10 mouse cellular contexts compared by ENCODE assay signal in genomic region chr2:161107236-161107635, GRCm38 (mm10). TPM values are rescaled to one million over a fixed set of nuclear protein-coding genes. Genes with fewer than 3 reads are reported as not detected.
A peak's percentile ranks its signal among the peaks of the same experiment; 100 is the strongest.
DNase-seq lines count a peak whose midpoint lies in the region; ATAC-seq and TF ChIP-seq lines count a peak whose summit lies in the region.
"Had no signal": no experiment of that assay in that cellular context is flagged by ENCODE, and none has a peak within 500 bp of the region (broad histone marks: within the 10 kb centered on the region; RNA-seq: fewer than 3 reads in every experiment).

No protein-coding gene starts in this region.

- no peak for DNase-seq in heart, adult 2 months
- DNase-seq in liver, embryonic 14.5 days (ENCODE audit: low read depth in 3 of 3, low spot score in 3 of 3): no peak
- DNase-seq in urinary bladder, postnatal 10 days (ENCODE audit: low spot score): no peak
- DNase-seq in left cerebral cortex, postnatal 14 days (ENCODE audit: low spot score in 2 of 2): no peak
- DNase-seq: kidney, postnatal 25 days; retina, postnatal 1 day had no signal

- peaks cover 22% of the 10 kb centered on the region for H3K4me1 ChIP-seq in heart, embryonic 12.5 days (replicated peaks)
- peaks cover 4% of the 10 kb centered on the region for H3K4me1 ChIP-seq in heart, adult 2 months (ENCODE audit: control insufficient read depth, insufficient read depth, low read length)
- H3K4me1 ChIP-seq in E14TG2a.4 (replicated peaks; ENCODE audit: low read depth, low read length): peaks cover 48% of the 10 kb centered on the region
- peaks cover 49% of the 10 kb centered on the region for H3K4me1 ChIP-seq in forebrain, embryonic 13.5 days
- H3K4me1 ChIP-seq in liver, embryonic 14.5 days (replicated peaks; ENCODE audit: control insufficient read depth in 2 of 2, insufficient read depth in 2 of 2, low read length in 1 of 2): peaks cover 0 to 10% of the 10 kb centered on the region in 2 experiments; a peak in 3 of 4 replicates

- H3K36me3 ChIP-seq in heart, embryonic 12.5 days: no peaks in the 10 kb centered on the region
- peaks cover 2% of the 10 kb centered on the region; the same call in 1 of the 2 replicates for H3K36me3 ChIP-seq in heart, adult 2 months (ENCODE audit: control insufficient read depth, insufficient read depth, low read length)
- no peaks in the 10 kb centered on the region for H3K36me3 ChIP-seq in E14TG2a.4 (ENCODE audit: insufficient read depth, low read length)
- no peaks in the 10 kb centered on the region for H3K36me3 ChIP-seq in forebrain, embryonic 13.5 days (ENCODE audit: poor library complexity, severe bottlenecking)
- H3K36me3 ChIP-seq in liver, embryonic 14.5 days (replicated peaks; ENCODE audit: control insufficient read depth, insufficient read depth, low read depth): no peaks in the 10 kb centered on the region

- WGBS in heart, embryonic 12.5 days: 89% methylated on average over 2 of the region's 2 CpGs
- WGBS in heart, adult 2 months: 89% methylated on average over 2 of the region's 2 CpGs
- WGBS in forebrain, embryonic 13.5 days: 78% methylated on average over 2 of the region's 2 CpGs
- WGBS in liver, embryonic 14.5 days (ENCODE audit: insufficient replicate concordance): 82% methylated on average over 2 of the region's 2 CpGs

- H3K4me3 ChIP-seq in heart, embryonic 12.5 days: peak overlapping the region; percentile 96; the same call in 1 of the 2 replicates
- no peak overlapping the region for H3K4me3 ChIP-seq in heart, adult 2 months
- H3K4me3 ChIP-seq in E14TG2a.4 (replicated peaks; ENCODE audit: low read length): peak overlapping the region; percentile 93
- peak overlapping the region; percentile 72 for H3K4me3 ChIP-seq in forebrain, embryonic 13.5 days
- no peak overlapping the region; a peak in 1 of 4 replicates for H3K4me3 ChIP-seq in liver, embryonic 14.5 days (ENCODE audit: insufficient read depth in 1 of 2, low read depth in 2 of 2, low read length in 2 of 2)

- TF ChIP-seq EP300 in heart, adult 2 months (IDR thresholded peaks at IDR 0.05; ENCODE audit: insufficient read depth, low read depth, low read length): no peak
- TF ChIP-seq EP300 in liver, embryonic 14.5 days (IDR thresholded peaks at IDR 0.05; ENCODE audit: low read depth): no peak

- peaks cover 6% of the 10 kb centered on the region for H3K79me2 ChIP-seq in heart, adult 2 months (replicated peaks; ENCODE audit: control insufficient read depth, insufficient read depth, low read length)

- no peak for TF ChIP-seq CTCF in heart, adult 2 months (IDR thresholded peaks at IDR 0.05)
- TF ChIP-seq CTCF in E14TG2a.4 (conservative IDR thresholded peaks at IDR 0.05; ENCODE audit: low read length): no peak
- no peak for TF ChIP-seq CTCF in liver, embryonic 14.5 days (IDR thresholded peaks at IDR 0.05; ENCODE audit: low read depth)

- H3K9me3 ChIP-seq in heart, embryonic 12.5 days (replicated peaks): no peaks in the 10 kb centered on the region
- H3K9me3 ChIP-seq in E14TG2a.4 (ENCODE audit: low read length): no peaks in the 10 kb centered on the region
- H3K9me3 ChIP-seq in forebrain, embryonic 13.5 days (replicated peaks): no peaks in the 10 kb centered on the region
- H3K9me3 ChIP-seq in liver, embryonic 14.5 days (ENCODE audit: control insufficient read depth, low read length): no peaks in the 10 kb centered on the region

- H3K9ac ChIP-seq in heart, embryonic 12.5 days: no peak overlapping the region
- no peak overlapping the region for H3K9ac ChIP-seq in heart, adult 2 months (ENCODE audit: low read depth, low read length)
- H3K9ac ChIP-seq in forebrain, embryonic 13.5 days: 0 out of 2 replicates have a peak overlapping the region, but pooled peaks have one; percentile 86
- H3K9ac ChIP-seq in liver, embryonic 14.5 days (replicated peaks): no peak overlapping the region

- no peaks in the 10 kb centered on the region for H3K27me3 ChIP-seq in heart, embryonic 12.5 days (replicated peaks)
- H3K27me3 ChIP-seq in heart, adult 2 months (ENCODE audit: control insufficient read depth, insufficient read depth, low read length): no peaks in the 10 kb centered on the region
- no peaks in the 10 kb centered on the region for H3K27me3 ChIP-seq in E14TG2a.4 (ENCODE audit: insufficient read depth, low read length)
- no peaks in the 10 kb centered on the region for H3K27me3 ChIP-seq in forebrain, embryonic 13.5 days
- H3K27me3 ChIP-seq in liver, embryonic 14.5 days (ENCODE audit: control insufficient read depth, insufficient read depth, low read length): no peaks in the 10 kb centered on the region

- intact Hi-C loops in heart, adult 2 months (cut with DNase I): no loop called here
- intact Hi-C loops in left cerebral cortex, postnatal 14 days (cut with DNase I): loop anchor here (5.0 kb wide), 2 partner anchors 60 to 70 kb away; no protein-coding TSS in a partner anchor

- H3K27ac ChIP-seq in heart, embryonic 12.5 days (ENCODE audit: poor library complexity, severe bottlenecking): no peak overlapping the region
- no peak overlapping the region for H3K27ac ChIP-seq in heart, adult 2 months
- no peak overlapping the region for H3K27ac ChIP-seq in forebrain, embryonic 13.5 days
- no peak overlapping the region for H3K27ac ChIP-seq in liver, embryonic 14.5 days

- TF ChIP-seq POLR2A in heart, adult 2 months (IDR thresholded peaks at IDR 0.05; ENCODE audit: insufficient read depth, low read depth, low read length): no peak

- H3K4me2 ChIP-seq in heart, embryonic 12.5 days: peak overlapping the region; percentile 77
- H3K4me2 ChIP-seq in forebrain, embryonic 13.5 days: peak overlapping the region; percentile 73
- H3K4me2 ChIP-seq in liver, embryonic 14.5 days (ENCODE audit: low read depth): peak overlapping the region; percentile 78

- no peak for ATAC-seq in heart, embryonic 12.5 days (ENCODE audit: insufficient number of reproducible peaks, low FRiP score)
- ATAC-seq in forebrain, embryonic 13.5 days: no peak
- no peak for ATAC-seq in liver, embryonic 14.5 days (ENCODE audit: insufficient read depth)
- ATAC-seq in megakaryocyte progenitor cell, adult 5-6 weeks (replicated peaks; ENCODE audit: poor library complexity): no peak

RNA-seq across cellular contexts. Expression of gene Chd6, which starts 1.6 kb away (rescaled TPM):
- polyA plus RNA-seq in heart, embryonic 12.5 days (2016; fragmentation: Nextera tagmentation; extraction: Ambion mirVana): 17.7 and 23.3 TPM in 2 replicates
- 10 to 100 TPM; 42.9 to 66.8 TPM for total RNA-seq in heart, adult 2 months (2021)
- 12.2 and 22.1 TPM in 2 replicates for polyA plus RNA-seq in heart, adult 2 months (2012; rRNA removed)
- 40.4 and 44.4 TPM in 2 replicates for polyA plus RNA-seq in forebrain, embryonic 13.5 days (2015; fragmentation: Nextera tagmentation; extraction: Ambion mirVana)
- polyA plus RNA-seq in liver, embryonic 14.5 days (2012; rRNA removed): 3.0 and 3.6 TPM in 2 replicates
- polyA plus RNA-seq in liver, embryonic 14.5 days (2014; fragmentation: Nextera tagmentation; extraction: Ambion mirVana): 3.0 and 3.1 TPM in 2 replicates
- total RNA-seq in megakaryocyte progenitor cell, adult 5-6 weeks (2015): 27.3 and 38.9 TPM in 2 replicates
- total RNA-seq in megakaryocyte progenitor cell, adult 5-6 weeks (2017): 24.5 and 40.9 TPM in 2 replicates
- total RNA-seq in left cerebral cortex, postnatal 14 days (2021): 10 to 100 TPM; 53.6 to 64.2 TPM

Comparison
In these comparisons a context has a peak if more than half of its experiments do, and no peak if none do; other contexts are left out.
1. H3K4me3 ChIP-seq: peak in heart, embryonic 12.5 days (single experiment), E14TG2a.4 (single experiment) and forebrain, embryonic 13.5 days (single experiment); none in heart, adult 2 months (single experiment) and liver, embryonic 14.5 days (0 of 2).
2. Peak in every context shown above with its lines, with median percentiles within 50 percentile points of each other: H3K4me2 ChIP-seq.